Mouse (Mus musculus) MEL (cell line): ENCODE results near the gene Exosc8.

Experiments
- BHLHE40 ChIP-seq: IDR thresholded peaks from 2 replicates; pipeline ENCODE4 v1.6.1; 2012; ENCODE audit warnings: low read depth, mild to moderate bottlenecking, inconsistent platforms, low read length, improper control_type of control experiment, borderline replicate concordance
- CTCF ChIP-seq, 3 experiments: IDR thresholded peaks in 2 of 3; conservative IDR thresholded peaks in 1 of 3; 2 replicates each; pipeline ENCODE4 v1.5.1; 2011 to 2012; ENCODE audit warnings: low read length in 3 of 3, low read depth in 2 of 3, mild to moderate bottlenecking in 2 of 3, improper control_type of control experiment in 1 of 3, inconsistent platforms in 1 of 3, mixed read lengths in 1 of 3, moderate library complexity in 1 of 3; ENCODE audit not compliant: control insufficient read depth in 1 of 3, insufficient read depth in 1 of 3, poor library complexity in 1 of 3, severe bottlenecking in 1 of 3
- EP300 ChIP-seq, 2 experiments: IDR thresholded peaks; 2 replicates each; pipeline ENCODE4 v1.6.1; 2011; ENCODE audit warnings: improper control_type of control experiment in 2 of 2, low read length in 2 of 2, low read depth in 1 of 2, mild to moderate bottlenecking in 1 of 2
- POLR2A ChIP-seq, 2 experiments: IDR thresholded peaks; 2 replicates each; pipeline ENCODE4 v1.6.1; 2011 to 2012; ENCODE audit warnings: low read length in 2 of 2, mild to moderate bottlenecking in 2 of 2, control low read depth in 1 of 2, improper control_type of control experiment in 1 of 2, low read depth in 1 of 2, moderate library complexity in 1 of 2; ENCODE audit not compliant: control insufficient read depth in 1 of 2, insufficient read depth in 1 of 2, poor library complexity in 1 of 2

DNA sequence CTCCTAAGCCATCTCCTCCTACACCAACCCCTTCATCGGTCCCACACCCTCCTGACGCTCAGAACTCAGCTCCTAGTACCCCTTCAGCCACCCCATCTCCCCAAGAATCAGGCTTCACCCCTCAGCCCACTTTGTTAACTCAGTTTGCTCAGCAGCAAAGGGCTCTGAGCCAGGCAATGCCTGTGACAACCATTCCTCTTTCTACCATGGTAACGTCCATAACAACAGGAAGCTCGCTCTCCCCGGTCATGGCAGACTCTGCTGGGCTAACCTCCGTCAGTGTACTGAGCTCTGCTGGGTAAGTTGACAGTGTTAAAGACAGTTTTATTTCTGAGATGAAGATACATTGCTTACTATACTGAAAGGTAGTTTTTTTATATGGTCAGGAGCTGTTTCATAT is 17.8 kb downstream of the Exosc8 start:
- no peak for TF ChIP-seq POLR2A (IDR thresholded peaks at IDR 0.05; ENCODE audit: control insufficient read depth in 1 of 2, insufficient read depth in 1 of 2, low read depth in 1 of 2, low read length in 2 of 2, poor library complexity in 1 of 2)
- no peak for TF ChIP-seq CTCF (IDR thresholded peaks at IDR 0.05 in 2 of 3, conservative IDR thresholded peaks at IDR 0.05 in 1 of 3; ENCODE audit: control insufficient read depth in 1 of 3, insufficient read depth in 1 of 3, low read depth in 2 of 3, low read length in 3 of 3, poor library complexity in 1 of 3, severe bottlenecking in 1 of 3)
- TF ChIP-seq EP300 (IDR thresholded peaks at IDR 0.05; ENCODE audit: low read depth in 1 of 2, low read length in 2 of 2), result no peak
- TF ChIP-seq BHLHE40, result no peak
